Mouse (Mus musculus): ENCODE measurements at regions not wholly inside any gene's neighbourhood (a gene's known extent, or its start where the extent isn't known, plus 50 kb on each side); places are given as distances from the start of the nearest gene placed in this dataset.

DNA sequence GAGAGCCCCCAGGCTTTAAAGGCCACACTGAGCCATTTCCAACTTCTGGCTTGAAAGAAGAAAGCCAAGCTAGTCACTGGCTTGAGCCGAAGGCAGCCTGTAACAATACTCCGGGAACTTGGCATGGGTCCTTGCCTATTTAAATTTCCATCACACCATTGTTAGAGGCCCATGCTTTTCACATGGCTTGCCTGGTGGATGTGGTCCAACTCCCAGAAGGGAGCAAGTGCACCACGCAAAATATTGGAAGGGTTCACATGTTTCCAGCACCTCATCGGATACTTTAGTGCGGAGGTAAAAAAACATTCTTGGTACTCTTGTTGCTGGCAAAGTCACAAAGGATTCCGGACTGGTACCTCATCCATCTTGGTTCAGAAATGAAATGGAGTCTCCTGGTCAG lies 426.8 kb upstream of the Gm765 start:
- no peak for TF ChIP-seq EP300 (IDR thresholded peaks at IDR 0.05; ENCODE audit: low read depth)
- no peak for TF ChIP-seq CTCF (IDR thresholded peaks at IDR 0.05; ENCODE audit: low read depth)

All from liver, embryonic 14.5 days (tissue).